Mouse (Mus musculus): ENCODE measurements around the gene Gfi1b. TPM values are rescaled to one million over a fixed set of nuclear protein-coding genes. Genes with fewer than 3 reads are reported as not detected.
A peak's percentile ranks its signal among the peaks of the same experiment; 100 is the strongest.

Gene Gfi1b
- total RNA-seq, 4 experiments from 2014 or later = not detected

DNA sequence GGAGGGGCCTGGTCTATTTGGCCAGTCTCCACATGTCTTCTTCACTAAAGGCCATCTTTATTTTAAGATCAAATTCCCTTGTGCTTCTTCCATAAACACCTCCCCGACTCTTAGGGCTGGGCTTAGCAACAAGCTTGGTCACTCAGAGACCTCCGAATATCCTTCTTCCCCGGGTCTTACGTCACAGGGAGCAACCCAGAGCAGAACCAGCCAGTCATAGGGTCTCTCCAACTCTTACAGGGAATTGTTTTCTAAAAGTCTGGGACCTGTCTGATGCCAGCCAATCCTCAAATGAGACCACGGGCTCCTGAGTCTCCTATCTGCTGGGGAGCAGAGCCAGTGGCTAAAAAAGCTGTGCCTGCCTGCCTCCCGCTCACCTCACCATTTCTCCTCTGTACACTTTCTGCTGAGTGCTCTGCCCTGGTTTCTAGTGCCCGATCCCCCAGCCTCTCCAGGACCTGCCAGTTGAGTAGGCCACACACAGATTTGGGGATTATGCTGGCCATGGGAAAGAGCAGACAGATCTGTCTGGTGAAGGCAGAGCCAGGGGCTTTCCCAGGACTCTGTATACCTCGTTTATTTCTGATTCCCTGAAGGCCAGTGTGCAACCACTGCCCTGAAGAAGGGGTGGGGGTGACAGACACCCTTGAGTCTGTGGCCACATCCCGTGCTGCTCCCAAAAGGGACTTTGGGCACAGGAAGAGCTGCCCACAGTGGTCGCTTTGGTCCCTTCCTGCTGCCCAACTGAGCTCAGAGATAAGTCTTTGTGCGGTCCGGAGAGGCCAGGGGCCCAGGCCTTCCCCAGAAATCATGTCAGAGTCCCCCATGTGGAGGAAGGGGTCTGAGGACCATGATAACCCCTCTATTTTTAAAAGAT, 22.9 kb downstream of the Gfi1b start:
- DNase-seq = no peak

DNA sequence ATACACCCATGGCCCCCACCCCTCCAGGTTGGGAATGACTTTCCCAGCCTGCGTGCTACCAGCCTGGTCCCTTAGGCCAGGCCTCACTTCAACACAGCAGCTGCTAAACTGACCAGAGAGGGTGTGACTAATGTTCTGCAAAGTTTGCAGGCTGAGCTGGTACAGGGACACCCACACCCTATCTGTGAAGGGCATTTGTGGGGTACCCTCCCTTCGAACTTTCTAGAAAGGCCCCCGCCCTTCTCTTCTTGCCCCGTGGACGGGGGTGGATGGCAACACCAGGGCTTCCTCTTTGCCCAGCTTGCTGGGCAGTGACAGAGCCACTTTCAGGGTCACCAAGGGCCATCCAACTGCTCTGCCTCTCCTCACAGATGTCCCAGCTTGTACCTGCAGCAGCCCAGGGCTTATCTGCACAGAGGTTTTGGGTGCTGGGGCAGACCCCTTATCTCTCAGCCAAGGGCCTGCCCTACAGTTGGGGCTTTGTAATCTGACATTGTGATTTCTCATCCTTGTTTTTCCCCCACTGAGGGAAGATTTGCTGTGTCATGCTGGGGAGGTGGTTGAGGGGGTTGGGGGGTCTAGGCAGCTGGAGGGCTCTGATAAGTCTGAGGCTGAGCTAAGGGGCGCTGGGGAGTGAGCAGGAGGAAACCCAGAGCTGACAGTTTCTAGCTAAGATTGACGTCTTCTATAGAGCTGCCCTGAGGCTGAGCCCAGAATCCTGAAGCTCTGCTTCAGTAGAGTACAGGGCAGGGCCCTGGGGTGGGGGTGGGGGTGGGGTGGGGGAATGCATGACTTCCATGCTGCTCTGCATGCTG, 23.8 kb downstream of the Gfi1b start:
- DNase-seq = no peak

DNA sequence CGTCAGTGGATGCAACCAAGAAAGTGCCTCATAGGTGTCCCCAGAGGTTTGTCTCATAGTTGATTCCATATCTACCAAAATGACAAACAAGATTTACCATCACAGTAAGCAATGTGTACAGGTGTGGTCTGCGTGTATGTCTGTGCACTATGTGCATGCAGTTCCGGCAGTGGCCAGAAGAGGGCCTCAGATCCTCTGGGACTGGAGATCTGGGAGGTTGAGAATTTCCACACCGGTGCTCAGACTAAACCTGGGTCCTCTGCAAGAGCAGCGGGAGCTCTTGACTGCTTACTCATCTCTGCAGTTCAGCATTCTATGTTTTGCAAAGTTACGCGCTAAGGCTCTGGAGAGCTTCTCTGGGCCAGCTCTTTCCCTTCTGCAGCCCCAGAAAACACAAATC, 24.8 kb downstream of the Gfi1b start:
- no peak for DNase-seq

DNA sequence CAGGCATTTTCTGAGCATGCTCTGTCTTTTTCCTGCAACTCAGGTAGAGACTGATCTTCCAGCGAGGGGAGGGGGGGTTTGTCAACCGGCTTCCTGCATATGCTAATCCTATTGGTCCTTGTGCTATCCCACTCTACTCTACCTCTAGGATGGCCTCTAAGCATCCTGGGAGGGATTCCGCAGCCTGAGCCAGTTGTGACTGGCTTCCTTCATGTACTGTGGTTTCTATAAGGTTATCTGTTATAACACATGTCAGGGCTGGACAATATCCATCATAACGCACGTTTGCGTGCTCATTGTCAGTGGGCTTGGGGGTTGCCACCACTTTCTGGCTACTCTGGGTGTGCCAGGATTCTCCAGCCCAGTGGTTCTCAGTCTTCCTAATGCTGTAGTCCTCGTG, 25.8 kb downstream of the Gfi1b start:
- DNase-seq = no peak

DNA sequence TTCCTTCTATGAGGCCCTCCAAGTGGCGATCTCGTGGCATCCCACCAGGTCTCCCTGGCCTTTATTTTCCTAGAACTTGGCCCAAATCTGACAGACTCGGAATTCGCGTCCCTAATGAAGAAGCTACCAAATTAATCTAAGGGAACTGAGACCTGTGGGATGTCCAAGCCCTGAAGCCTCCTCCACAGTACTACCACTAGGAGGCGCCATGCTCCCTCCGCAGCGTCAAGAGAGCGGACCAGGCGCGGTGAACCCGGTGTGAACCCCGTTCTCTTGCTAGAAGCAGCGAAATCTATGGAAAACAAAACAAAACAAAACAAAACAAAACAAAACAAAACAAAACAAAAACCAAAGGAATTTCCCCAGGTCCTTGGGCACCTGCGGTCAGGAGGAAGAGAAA, 29.0 kb downstream of the Gfi1b start:
- peak; percentile 26 for DNase-seq

DNA sequence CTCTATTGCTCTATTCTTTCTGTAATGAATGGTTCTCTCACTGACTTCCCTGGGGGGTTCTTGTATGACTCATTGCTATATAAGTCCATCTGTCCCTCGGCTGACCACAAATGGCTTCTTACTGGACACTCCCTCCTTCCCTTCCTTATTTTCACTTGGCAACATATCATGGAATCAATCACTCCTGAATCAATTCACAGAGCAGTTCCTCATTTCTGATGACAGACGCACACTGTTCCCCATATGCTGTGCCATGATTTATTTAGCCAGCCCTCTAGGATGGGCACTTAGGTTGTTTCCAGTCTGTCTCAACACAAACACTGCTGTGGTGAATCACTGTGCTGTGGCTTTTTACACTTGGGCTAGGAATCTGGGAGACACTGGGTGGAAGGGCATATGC, 30.3 kb downstream of the Gfi1b start:
- DNase-seq = no peak

DNA sequence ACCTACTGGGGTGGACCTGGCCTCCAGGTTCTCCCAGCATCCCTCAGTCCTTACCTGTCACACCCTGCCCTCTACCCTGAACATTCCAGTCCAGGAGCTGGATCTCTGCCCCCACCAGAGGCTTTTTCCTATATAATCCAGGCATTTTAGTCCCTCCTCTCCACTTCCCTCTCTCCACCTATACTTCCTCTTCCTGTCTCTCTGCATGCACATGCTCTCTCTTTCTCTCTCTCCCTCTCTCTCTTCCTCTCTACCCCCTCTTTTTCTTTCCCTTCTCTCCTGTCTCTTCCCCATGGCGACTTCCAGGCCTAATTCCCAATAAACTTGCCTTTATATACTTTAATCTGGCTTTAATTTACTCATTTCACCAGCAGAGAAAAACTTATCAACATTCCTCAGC, 33.2 kb downstream of the Gfi1b start:
- no peak for DNase-seq

DNA sequence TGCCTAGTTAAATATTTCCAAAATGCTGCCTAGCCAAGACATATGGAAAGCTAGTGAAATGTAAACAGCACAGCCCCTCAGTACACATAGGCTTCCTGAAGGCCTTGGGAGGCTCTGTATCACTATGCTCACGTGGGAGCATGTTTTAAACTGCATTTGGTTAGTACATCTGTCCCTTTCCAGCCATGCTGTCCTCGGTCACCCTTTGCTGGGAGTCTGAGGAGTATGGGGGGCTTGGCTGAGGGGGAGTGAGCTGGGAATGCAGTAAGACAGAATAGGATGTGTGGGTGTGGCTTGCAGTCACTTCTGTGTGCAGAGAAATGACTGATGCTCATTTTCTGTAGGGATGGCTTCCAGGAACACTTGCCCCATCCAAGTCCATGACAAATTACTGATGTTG, 36.1 kb downstream of the Gfi1b start:
- no peak for DNase-seq

DNA sequence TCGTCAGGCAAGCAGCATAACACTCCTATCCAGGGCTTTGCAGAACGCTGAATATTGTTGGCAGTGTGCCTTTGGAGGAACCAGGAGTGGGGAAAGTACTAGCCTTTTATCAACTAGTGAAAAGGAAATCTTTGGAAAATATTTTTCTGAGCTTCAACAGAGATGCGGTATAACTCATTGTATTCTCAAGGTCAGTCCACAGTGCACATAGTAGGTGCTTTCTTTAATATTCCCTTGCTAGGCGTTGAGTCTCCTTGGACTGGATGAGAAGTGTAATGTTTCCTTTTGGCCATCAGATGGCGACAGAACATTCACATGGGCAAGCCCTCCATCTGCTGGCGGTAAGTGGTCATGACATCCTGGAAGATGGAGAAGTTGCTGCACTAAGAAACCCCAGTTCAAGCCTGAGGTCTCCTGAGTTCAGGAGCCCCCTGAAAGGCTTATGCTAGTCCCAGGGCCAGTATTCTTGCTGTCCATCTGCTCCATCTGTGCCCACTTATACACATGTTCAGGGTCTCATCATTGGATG, 36.7 kb downstream of the Gfi1b start:
- DNase-seq = peak; percentile 51

DNA sequence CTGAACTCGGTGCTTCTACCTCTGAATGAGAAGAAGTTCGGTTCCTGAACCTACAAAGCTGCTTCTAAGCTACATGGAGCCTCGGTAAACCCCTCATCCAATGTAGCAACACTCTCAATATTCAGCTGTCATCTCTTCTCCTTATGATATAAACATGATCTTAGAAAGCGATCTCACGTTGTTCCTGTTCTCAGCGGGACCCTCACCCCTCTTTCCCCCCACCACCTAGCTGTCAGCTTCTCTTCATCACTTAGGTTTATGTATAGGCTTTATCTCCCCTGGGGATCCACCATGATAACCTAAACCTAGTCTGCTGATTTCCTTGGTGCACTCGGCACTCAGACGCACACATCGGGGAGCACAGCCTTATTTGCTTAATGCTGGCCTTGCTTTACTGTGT, 38.1 kb downstream of the Gfi1b start, which contains the start of gene Gtf3c5:
Gene Gtf3c5, minus strand, starts transcription at position 101 of the 400 bp plus-strand sequence.
- DNase-seq = no peak

DNA sequence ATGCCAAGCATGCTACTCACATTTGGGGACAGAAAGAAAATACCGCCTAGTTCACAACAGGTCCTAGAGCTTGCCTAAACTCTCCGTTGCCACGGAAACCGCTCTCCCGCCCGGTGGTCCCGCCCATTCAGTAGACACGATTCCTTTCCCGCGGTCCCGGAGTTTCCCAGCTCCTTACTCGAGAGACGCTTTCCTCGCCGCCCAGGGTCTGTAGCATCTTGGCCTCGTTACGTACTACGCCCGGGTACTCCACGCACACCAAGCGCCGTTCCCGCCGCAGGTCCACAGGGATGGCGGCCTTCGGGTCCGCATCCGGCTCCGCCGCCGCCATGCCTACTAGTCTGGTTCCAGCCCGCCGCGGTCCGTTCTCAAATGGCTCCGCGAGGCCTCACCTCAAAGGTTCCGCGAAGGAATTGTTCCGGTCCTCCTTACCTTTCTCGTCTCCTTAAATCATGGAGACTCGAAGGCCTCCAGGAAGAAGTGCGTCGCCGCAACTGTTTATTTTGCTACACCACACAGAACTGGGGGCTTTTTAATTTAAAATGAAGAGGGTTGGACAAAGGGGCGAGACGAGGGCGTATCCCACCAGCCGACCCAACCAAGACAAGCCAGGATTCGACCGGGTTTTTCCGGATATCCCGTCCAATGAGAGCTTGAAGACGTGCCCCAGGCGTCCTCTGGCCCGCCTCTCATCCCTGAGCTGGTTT, 39.0 kb downstream of the Gfi1b start:
- peak; percentile 83 for DNase-seq

DNA sequence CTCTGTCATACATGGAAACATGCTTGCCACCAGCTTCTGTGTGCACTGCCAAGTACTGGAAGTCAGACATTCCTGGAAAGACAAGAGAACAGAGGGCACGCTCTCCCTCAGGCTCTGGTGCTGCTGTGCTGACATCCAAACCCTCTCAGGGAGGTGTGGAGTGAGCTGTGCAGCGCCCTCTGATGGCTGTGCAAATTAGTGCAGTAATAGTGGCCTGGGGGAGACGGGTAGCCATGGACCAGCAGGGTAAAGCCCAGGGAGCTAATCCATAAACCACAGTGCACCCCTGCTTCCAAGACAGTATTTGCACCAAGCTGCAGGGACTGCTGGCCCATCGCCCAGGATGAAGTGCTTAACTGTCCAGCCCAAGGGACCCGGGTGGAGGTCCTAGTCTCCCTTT, 43.8 kb downstream of the Gfi1b start:
- no peak for DNase-seq

DNA sequence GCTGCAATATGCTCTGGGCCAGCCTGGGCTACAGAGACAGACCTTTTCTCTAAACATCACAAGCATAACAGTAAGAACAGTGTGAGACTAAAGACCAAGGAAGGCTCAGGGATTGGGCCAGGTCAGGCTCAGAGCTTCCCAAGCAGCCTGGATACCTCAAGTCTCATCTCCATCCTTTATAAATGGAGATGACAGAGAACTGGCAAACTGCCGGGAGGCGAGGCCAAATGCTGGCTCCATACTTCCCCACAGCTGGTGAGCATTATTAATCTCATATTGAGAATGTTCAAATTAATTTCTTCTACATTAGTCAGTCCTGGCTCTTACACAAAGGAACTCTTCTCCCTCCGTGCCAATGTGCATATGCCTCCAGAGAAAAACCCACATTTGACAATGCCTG, 45.0 kb downstream of the Gfi1b start:
- DNase-seq = no peak

DNA sequence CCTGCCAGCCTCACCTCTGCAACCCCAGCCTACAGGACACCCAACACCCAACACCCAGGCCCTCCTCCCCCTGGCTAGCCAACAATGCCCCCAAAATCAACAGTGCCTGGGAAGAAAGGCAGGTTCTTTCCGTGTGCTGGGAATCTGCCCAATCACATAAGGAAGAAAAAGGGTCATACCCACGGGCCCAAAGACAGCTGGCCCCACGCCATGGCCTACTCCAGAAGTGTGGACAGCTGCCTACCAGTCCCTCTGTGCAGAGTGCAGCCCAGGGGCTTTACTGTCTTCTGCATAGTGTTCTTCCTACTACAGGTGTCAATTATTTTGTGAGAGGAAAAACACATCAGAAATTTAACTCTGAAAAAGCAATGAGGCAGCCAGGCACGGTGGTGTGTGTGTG, 46.4 kb downstream of the Gfi1b start:
- no peak for DNase-seq

DNA sequence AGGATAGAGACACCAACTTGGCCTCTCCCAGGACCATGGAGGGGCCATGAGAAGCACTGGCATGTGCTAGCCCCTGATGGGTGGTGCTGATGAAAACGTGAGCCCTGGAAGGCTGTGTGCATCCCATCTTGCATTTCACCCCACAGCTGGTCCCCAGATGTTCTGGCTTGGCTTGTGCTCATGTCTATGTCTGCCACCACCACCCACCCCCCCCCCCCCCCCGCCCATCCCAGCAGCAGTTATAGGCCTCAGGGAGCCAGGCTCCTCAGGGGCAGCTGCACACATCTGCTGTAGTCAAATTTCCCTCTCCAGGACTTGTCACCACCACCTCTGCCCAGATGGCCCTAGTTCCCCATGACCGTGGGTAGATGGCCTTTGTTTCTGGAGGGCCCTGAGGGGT, 51.9 kb downstream of the Gfi1b start:
- no peak for DNase-seq

DNA sequence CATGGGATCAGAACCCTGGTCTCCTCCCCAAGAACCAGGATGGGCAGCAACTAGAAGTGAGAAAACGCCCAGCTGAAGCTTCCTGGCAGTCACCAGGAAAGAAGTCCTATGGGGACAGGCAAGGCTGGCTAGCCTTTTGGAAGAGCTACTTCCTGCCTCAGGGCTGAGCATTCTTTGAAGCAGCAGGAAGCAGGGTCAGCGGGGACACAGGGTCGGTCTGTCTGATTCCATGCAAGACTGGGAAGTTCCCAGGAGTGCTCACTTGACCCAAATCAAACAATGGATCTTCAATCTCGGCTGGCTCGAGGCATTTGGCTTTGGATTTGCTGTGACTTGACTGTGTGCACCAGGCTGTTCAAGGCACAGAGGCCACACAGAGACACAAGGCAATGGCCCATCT, 55.2 kb downstream of the Gfi1b start:
- DNase-seq = no peak

DNA sequence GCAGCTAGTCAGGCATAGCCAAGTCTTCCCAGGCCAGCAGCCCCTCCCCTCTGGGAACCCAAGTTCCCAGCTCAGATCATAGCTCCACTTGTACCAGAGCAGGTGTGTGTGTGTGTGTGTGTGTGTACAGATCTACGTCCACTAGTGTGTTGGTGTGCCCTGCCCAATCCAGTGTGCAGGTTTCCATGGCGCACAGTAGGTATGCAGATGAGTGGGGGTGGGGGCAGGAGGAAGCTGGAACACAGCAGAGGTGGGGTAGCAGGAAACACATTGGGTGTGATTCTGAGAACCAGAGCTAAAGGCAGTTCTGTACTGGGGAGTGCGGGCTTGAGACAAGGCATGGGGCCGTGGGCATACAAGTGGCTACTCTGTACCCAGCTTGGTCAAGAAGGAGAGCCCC, 57.4 kb downstream of the Gfi1b start:
- no peak for DNase-seq

DNA sequence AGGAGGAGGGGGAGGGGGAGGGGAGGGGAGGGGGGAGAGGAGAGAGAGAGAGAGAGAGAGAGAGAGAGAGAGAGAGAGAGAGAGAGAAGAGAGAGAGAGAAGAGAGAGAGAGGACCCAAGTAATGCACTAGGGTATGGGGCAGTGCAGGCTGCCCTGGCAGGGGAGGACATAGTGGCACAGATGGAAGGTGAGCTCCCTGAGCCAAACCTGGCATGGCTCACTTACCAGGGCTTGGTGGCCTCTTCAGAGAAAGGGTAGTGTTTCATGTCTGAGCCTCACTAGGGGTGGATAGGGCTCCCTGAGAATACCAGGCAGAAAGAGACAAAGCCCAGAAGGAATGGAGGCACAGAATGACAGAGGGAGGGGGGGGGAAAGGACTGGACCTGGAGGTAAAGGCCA, 58.0 kb downstream of the Gfi1b start:
- DNase-seq = no peak

DNA sequence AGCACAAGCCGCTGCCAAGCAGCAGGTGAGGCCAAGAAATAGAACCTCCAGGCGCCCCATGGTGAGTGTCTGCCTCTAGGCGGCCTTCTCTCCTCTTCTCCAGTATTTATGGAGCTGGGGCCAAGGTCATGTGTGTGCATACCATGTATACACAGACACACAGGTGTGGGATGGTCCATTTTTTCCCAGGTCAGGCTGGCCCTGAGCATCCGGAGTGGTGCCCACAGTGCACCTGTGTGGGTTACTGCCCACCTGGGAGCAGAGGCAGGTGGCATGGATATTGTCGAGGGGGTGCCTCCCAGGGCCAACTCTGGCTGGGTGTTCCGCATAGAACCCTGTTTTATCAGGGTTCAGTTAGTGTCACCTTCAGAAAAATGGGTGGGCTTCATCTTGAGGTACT, 58.5 kb downstream of the Gfi1b start, which contains the start of gene Cel:
Gene Cel, minus strand, starts transcription at position 101 of the 400 bp plus-strand sequence.
- DNase-seq = no peak
